Mouse (Mus musculus) cerebellum, adult (tissue): ENCODE results near the gene Gm14597.
A peak's percentile ranks its signal among the peaks of the same experiment; 100 is the strongest.
"Not testable (repeated sequence)": the region's sequence is repeated elsewhere in the genome, so short reads cannot be mapped to it uniquely, and the experiment has no call there.

Source experiments
- ATAC-seq: cut with Nextera tagmentation; 2 replicates; pipeline ENCODE4 v1.9.2; 2017; ENCODE audit warnings: mild to moderate bottlenecking, moderate library complexity, mixed read lengths; ENCODE audit not compliant: insufficient number of reproducible peaks, low FRiP score, low TSS enrichment

Gm14597 gene

GRCm38 (mm10) chrX:53608879-53609278 is at the start of gene Gm14597:
Gm14597 (minus strand) TSS chrX:53608979.
- ATAC-seq = not testable (repeated sequence)

DNA sequence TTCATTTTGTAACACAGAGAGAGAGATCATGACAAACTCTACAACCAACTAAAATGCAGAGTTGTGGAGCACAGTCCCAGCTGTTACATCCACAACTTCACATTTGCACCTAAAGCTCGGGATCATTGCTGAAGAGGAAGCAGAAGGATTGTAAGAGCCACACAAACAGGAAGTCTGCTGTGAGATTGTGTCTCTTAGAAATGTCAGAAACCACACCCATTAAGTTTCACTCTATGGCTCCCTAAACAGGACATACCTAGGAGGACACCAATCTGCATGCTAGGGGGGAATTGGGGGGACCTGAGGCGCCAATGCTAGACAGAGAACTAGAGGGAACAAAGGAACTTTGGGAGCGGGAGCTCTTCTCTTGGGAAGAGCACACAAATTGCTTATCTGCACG is 44.1 kb upstream of the Gm14597 start:
- ATAC-seq = not testable (repeated sequence)

GRCm38 (mm10) chrX:53645885-53646284 is 37.1 kb upstream of the Gm14597 start:
- no peak for ATAC-seq

DNA sequence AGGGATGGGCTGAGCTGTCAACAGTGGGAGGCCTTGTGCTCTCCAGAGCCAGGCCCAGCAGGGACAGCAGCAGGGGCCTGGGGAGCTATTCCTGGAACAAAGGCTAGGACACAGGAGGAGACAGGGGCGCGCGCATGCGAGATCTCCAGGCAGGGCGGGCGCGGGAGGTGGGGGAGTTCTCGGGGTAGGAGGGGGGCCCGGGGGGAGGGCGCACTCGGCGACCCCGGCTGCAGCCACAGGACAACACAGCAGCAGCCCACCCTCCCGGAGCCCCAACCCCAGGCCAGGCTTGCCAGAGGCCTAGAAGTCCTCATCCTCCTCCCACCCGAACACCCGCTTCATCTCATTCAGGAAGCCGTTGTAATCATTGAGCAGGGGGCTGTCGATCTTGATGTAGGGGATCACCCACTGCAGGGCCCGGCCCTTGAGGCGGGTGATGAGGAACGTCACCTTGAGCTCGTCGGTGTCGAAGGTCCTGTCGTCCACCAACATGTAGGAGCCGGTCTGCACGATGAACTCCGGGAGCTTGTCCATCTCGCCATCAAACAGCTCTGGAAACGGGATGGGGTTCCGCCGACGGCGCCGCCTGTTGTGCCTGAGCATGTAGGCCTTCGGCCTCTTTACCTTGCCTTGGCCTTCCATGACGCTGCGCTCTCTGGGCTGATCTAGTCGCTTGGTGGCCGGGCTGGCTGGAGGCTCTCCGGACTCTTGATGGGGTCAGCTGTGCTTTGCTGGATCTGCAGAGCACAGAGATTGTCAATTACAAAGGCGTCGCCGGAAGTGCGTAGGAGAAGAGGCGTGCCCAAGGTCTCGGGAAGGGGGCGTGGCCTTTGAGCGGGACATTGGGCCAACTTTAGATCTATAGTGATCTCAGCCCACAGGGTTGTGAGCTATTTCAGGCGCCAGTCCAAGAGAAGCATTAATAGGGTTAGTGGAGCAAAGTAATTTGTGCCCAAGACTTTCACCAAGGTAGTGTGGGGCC is 34.5 kb upstream of the Gm14597 start, which contains the start of gene Rtl8a:
Gene Rtl8a, minus strand, starts transcription at position 703 of the 982 bp plus-strand sequence.
- ATAC-seq = peak; percentile 97

- not testable (repeated sequence) for ATAC-seq
Measured at GRCm38 (mm10) chrX:53642604-53642979, 33.8 kb upstream of the Gm14597 start.

- ATAC-seq = not testable (repeated sequence)
Measured at GRCm38 (mm10) chrX:53638107-53638506, 29.3 kb upstream of the Gm14597 start.

DNA sequence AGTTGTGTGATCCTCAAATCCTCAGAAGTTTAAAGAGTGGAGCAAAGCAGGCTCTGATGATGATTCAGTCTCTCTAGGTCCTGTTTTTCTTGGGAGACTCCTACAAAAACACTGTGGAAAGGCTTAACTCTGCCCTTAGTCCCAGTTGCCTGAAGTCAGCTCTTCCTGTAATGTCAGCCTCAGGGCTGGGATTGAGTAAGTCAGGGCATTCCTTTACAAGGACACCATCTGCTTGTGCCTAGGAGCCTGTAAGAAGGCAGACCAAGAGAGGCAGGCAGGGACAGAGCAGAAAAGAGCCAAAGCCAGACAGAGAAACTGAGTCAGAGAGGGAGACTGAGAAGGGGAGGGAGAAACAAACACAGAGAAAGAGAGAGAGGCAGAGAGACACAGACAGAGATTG is 2.6 kb upstream of the Gm14597 start:
- not testable (repeated sequence) for ATAC-seq

GRCm38 (mm10) chrX:53610571-53610970 is 1.8 kb upstream of the Gm14597 start:
- ATAC-seq = no peak

DNA sequence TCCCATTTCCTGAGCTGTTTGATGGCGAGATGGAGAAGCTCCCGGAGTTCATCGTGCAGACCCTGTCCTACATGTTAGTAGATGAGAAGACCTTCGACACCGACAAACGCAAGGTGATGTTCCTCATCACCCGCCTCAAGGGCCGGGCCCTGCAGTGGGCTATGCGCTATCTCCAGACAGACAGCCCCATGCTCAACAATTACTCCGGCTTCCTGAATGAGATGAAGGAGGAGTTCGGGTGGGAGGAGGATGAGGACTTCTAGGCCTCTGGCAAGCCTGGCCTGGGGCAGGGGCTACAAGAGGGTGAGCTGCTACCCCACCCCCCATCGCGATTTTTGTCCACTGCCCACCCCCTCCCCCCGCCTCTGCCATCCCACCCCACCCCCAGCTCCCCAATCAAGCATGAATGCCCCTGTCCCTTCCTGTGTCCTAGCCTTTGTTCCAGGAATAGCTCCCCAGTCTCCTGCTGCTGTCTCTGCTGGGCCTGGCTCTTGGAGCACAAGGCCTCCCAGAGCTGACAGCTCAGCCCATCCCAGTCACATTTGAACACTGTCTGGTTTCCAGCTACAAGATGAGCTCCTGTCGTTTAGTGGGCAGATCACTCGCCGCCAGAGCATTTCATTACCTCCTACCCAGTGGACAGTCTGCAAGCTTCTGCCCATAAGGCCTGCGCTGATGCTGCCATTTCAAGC is 511 bp downstream of the Gm14597 start:
- peak; percentile 47 for ATAC-seq

- peak; percentile 89 for ATAC-seq
Measured at GRCm38 (mm10) chrX:53607242-53608121, 1.3 kb downstream of the Gm14597 start, which contains the start of gene Rtl8c. Rtl8c (plus strand) TSS chrX:53608032.

- not testable (repeated sequence) for ATAC-seq
Measured at GRCm38 (mm10) chrX:53606176-53606575, 2.6 kb downstream of the Gm14597 start.

GRCm38 (mm10) chrX:53599993-53600392 is 8.8 kb downstream of the Gm14597 start:
- ATAC-seq = 0 out of 2 replicates have a peak, but pooled peaks have one; percentile 10

DNA sequence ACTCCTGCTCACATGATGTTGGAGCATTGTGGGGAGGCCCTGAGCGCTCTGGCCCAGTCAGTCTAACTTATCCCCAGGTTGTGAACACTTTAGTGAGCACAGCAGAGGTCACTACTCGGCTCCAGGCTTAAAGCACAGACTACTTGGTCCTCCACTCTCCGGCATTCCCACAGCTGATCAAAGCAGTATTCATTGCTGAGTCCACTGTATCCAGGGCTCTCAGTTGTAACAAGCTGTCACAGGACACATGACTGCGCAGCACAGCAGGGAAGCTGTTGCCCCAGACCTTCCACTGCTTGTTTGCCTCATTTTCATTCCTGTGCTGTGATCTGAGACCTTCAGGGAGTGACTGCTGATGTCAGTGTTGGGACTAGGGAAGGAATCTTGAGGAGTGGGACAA is 25.4 kb downstream of the Gm14597 start:
- ATAC-seq = not testable (repeated sequence)

GRCm38 (mm10) chrX:53581407-53581806 is 27.4 kb downstream of the Gm14597 start:
- not testable (repeated sequence) for ATAC-seq

DNA sequence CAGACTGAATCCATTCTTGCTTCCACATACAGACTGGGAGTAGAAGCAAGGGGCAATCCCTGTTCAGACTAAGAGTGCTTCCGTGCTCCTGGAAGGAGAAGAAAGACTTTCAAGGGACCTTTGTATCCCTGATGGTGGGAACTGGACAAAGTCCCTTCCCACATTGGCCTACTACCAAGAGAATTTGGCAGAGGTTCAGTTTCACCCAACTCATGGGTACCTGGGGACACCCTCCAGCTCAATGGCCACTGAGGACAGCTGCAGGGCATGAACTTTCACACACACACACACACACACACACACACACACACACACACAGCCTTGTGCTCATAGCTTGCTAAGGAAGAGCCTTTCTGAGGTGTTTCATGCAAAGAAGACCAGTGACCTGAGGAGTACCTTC is 29.5 kb downstream of the Gm14597 start:
- no peak for ATAC-seq
